Mouse (Mus musculus) bone marrow macrophage, adult 2 months (primary cell): Measurements from ENCODE around the gene Nt5c3b.

Experiments
- CTCF ChIP-seq: IDR thresholded peaks from 2 replicates; pipeline ENCODE4 v1.5.1; 2012; ENCODE audit warnings: low read depth, mild to moderate bottlenecking, low read length, moderate library complexity
- POLR2A ChIP-seq: IDR thresholded peaks from 2 replicates; pipeline ENCODE4 v1.6.1; 2012; ENCODE audit warnings: mild to moderate bottlenecking, low read depth, low read length, borderline replicate concordance

GRCm38 (mm10) chr11:100430052-100430451 lies 11.6 kb downstream of the Nt5c3b start:
- TF ChIP-seq CTCF: no peak
- no peak for TF ChIP-seq POLR2A
